Mouse (Mus musculus) Patski (cell line): ENCODE measurements at regions not wholly inside any gene's neighbourhood (a gene's known extent, or its start where the extent isn't known, plus 50 kb on each side); places are given as distances from the start of the nearest gene placed in this dataset.

Source experiments
- ATAC-seq: fragments of 100-300 bp; one replicate; pipeline ENCODE4 v1.8.0; 2021
- CTCF ChIA-PET: fragments of 350-600 bp; sonication (Branson Sonifier 250); formaldehyde crosslinking; loops from one replicate; lab custom pipeline; 2022; ENCODE audit warnings: inconsistent platforms; lab: Charles Lee
- POLR2A ChIA-PET: fragments of 350-600 bp; sonication (Branson Sonifier 250); formaldehyde crosslinking; loops from one replicate; lab custom pipeline; 2022; ENCODE audit warnings: antibody characterized with exemption, inconsistent platforms; lab: Charles Lee
- DNase-seq: peaks from one replicate; pipeline ENCODE4 v3.0.0-alpha.2; 2011; ENCODE audit warnings: low read depth, low spot score
- H3K27me3 ChIP-seq: fragments of 371-371 bp; one replicate; pipeline ENCODE4 v1.5.1; 2021
- CTCF ChIP-seq: fragments of 100-300 bp; IDR thresholded peaks from one replicate; pipeline ENCODE4 v1.5.1; 2021
- in situ Hi-C: fragments of 300-500 bp; cut with MboI; formaldehyde crosslinking; loops from 3 replicates; pipeline ENCODE4 v1.11.1; 2018; ENCODE audit warnings: low pct_unique_long_range_greater_than_20kb, mixed read lengths

DNA sequence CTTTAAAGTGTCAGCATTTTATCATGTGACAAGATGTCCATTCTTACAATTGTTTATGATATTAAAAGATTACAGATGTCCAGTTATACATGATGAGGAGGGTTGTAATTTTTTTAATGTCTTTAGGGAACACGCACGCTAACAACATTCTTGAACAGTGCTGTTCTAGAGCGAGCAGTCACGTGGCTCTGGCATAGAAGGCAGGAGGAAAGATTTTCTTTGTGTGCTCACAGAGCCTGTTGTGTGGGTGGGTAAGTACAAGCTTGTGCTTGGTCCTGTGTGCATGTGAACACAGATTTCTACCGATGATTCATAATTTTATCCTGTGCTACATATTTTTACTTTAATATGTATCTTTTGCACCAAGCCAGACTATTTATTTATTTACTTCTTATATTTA, 169.1 kb upstream of the Rreb1 start:
- CTCF ChIA-PET = no interaction called here
- POLR2A ChIA-PET = no interaction called here
- no peak for ATAC-seq

DNA sequence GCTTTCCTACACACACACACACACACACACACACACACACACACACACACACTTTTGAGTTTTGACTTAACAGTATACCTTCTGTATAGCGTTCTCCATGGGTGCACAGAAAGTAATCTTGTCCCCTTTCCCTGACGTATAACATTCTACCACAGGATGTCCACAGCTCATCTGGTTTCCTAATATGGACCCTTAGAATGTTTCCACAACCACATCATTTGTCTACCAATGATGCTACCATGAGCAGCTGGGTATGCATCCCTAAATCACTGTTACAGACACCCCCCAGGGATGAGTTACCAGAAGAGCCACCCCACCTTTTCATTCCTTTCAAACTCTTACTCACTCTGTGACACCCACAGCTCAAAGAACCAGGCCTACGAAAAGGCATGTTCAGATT, 166.8 kb upstream of the Rreb1 start:
- no peak for TF ChIP-seq CTCF
- ATAC-seq = no peak
- DNase-seq = no peak
- ChIA-PET POLR2A (no interaction called here), CTCF (no interaction called here)
- H3K27me3 ChIP-seq = no peaks in the 10 kb centered on the region
- in situ Hi-C loops = no loop called here

More for the DNA sequence above, 169.1 kb upstream of the Rreb1 start:
- no peak for DNase-seq
- TF ChIP-seq CTCF = no peak
- in situ Hi-C loops = no loop called here
- no peaks in the 10 kb centered on the region for H3K27me3 ChIP-seq

DNA sequence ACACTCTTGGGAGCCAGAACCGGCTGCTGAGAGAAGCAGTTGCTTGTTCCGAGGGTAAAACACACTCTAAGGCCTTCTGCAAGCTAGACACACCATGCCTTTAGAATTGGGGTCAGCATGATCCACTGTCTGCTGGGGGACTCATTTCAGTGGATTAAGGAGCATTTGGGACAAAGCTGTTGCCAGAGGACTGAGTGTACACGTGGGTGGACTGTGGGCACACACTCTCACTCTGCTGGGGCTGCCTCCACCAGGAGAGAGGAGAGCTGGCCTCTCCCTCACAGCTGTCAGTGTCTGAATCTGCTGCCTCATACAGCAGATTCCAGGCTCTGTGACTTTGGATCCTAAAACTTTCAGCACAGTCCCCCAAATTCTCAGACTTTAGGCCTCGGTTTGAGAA, 161.2 kb upstream of the Rreb1 start:
- no peak for TF ChIP-seq CTCF
- H3K27me3 ChIP-seq = no peaks in the 10 kb centered on the region
- DNase-seq = no peak
- ChIA-PET POLR2A (no interaction called here), CTCF (no interaction called here)
- in situ Hi-C loops = no loop called here
- no peak for ATAC-seq

DNA sequence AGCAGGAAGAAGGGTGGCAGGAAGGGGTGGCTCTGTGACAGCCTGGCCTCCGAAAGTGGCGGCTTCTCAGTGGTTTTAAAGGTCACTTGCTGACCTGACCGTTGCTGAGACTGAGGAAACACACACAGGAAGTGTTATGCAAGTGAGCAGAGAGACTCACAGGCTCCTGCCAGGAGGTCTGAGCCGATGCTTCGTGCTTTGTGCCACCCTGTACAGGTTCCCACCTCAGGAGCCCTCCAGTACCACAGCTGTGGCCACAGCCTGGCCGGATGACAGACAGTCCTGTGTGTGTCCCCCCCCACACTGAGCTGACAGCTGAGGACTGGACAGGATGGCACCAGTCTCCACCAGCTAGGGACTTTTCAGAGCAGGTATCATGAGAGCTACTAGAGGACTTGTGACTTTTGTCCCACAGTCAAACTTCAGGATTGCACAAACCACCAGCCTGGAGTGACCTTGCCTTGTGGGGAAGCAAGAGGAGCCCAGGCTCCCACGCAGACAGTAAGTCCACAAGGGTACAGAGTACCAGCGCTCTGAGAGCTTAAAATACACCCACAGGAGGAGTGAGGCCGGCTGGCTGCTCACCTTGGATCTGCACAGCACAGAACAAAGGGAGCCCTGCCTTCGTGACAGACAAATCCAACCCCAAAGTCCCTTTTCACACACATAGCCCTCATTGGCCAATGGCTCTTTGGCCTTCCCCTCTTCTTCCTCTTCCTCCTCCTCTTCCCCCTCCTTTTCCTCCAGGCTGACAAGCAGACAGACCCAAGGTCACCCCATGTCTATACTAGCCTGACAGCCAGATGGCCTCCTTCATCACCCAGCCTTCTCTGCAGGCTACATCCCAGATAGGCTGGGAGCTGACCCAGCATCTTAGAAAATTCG, 158.1 kb upstream of the Rreb1 start:
- CTCF ChIA-PET = no interaction called here
- in situ Hi-C loops = no loop called here
- DNase-seq (no peak), ATAC-seq (no peak)
- no peak for TF ChIP-seq CTCF
- H3K27me3 ChIP-seq = no peaks in the 10 kb centered on the region
- POLR2A ChIA-PET = no interaction called here

DNA sequence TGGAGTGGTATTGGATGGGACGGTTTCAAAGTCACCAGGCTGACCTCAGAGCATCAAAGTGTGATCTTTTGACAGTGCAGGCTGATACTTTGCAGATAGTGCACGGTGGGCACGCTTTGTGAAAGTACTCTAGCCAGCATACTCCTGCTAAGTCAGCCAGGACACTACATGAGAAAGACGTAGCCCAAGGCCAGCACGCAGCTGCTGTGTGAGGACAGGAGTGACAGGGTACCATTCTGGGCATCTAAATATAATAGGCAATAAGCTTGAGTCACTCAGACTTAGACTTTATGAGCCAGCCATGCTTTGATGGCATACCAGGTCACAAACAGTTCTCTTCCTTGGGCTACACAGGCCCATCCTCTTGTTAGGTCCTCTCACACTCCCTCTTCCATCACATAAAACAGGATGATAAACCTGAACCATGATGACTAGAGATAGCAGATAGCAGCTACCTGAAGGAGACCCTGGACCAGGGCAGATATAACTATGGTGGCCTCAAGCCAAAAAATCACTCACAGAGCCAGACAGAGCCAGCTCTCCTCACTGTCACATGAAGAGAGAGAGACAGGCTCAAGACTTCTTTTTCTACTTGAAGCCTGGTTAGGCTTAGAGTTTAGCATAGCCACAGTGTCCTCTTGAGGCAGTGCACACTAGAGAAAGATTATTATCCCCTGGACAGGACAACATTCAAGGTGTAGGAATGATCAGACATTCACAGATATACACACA, 156.7 kb upstream of the Rreb1 start:
- no peaks in the 10 kb centered on the region for H3K27me3 ChIP-seq
- ChIA-PET POLR2A (no interaction called here), CTCF (interaction anchor here (1.0 kb wide), 1 partner anchor 68 kb away, joined by 3 read pairs; no protein-coding TSS in a partner anchor)
- ATAC-seq = no peak
- DNase-seq = no peak
- in situ Hi-C loops = no loop called here
- no peak for TF ChIP-seq CTCF

DNA sequence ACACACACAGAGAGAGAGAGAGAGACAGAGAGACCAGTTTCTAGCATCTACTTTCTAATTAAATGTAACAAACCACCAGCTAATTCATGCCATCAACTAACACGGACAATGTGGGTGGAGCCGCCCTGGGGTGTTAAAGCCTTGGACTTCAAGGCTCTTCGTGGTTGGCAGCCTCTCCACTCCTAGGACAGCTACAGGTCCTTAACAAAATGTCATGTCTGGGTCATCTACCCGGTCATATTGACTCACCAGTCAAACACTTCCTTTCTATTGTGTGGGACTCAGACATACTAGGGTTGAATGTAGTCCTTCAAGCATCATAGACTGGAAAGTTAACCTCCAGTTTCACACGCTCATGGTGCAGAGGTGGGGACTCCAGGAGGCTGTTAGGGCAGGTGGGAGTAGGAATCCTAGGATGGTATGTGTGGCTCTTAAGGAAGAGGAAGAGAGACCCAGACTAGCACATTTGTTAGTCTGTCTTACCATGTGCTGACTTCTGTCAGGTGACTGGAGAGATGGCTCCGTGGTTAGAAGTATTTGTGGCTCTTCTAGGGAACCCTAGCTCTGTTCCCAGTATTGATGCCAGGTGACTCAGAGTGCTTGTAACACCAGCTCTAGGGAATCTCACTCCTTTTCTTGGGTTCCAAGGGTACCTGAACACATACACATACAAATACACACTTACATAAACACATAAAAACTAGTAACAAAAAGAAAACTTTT, 155.7 kb upstream of the Rreb1 start:
- CTCF ChIA-PET = no interaction called here
- DNase-seq = peak; percentile 20
- POLR2A ChIA-PET = interaction anchor here (0.5 kb wide), 1 partner anchor 22 kb away, joined by 4 read pairs; no protein-coding TSS in a partner anchor

DNA sequence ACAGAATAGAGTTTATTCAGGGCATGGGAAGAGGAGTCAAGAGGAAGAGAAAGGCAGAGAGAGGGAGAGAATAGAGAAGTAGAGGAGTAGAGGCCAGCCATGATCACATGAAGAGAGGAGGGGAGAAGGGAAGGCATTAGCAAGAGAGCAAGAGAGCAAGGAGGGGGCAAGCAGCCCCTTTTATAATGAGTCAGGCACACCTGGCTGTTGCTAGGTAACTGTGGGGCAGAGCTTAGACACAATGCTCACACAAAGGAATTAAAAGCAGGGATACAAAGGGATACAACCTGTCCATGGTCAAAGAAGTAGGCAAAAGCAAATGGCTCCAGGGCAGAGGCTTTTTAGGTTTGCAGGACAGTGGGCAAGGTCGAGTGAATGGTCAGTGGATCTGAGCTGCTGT, 153.5 kb upstream of the Rreb1 start:
- POLR2A ChIA-PET = no interaction called here
- DNase-seq = no peak
- in situ Hi-C loops = no loop called here
- CTCF ChIA-PET = no interaction called here
- H3K27me3 ChIP-seq = no peaks in the 10 kb centered on the region
- ATAC-seq = no peak
- no peak for TF ChIP-seq CTCF

More for the DNA sequence above, 155.7 kb upstream of the Rreb1 start:
- no peak for ATAC-seq
- in situ Hi-C loops = no loop called here
- H3K27me3 ChIP-seq = no peaks in the 10 kb centered on the region
- no peak for TF ChIP-seq CTCF

DNA sequence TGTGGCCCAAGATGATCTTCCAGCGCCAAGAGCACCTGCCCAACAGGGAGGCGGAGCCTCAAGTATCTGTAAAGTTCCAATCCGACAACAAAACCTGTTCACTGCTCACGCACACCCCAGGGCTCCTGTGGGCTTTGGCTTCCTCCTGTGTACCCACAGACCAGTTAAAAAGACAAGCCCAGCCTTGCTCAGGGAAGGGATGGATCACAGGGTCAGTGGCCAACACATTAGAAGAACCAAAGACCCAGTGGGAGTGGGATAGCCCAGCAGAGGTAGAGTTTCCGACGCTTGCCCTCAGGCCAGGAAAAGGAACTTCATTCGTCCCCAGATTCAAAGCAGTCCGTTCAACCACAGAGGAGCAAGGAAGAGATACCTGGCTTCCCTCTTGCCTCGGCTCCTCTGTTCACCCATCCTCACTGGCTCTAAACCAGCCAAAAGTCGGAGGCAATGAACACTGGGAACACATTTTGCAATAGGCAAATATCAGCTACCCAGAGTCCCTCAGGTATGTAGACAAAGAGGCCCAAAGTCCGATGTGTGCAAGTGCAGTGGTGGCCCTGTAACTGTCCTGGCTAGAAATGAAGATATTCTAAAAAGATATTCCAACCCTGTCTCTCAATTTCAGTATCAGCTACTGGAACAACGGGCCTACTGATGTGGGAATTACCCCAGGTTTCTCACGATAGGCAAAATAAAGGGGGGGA, 152.5 kb upstream of the Rreb1 start:
- H3K27me3 ChIP-seq = no peaks in the 10 kb centered on the region
- ChIA-PET POLR2A (no interaction called here), CTCF (no interaction called here)
- no peak for ATAC-seq
- in situ Hi-C loops = no loop called here
- DNase-seq = no peak
- TF ChIP-seq CTCF = no peak

DNA sequence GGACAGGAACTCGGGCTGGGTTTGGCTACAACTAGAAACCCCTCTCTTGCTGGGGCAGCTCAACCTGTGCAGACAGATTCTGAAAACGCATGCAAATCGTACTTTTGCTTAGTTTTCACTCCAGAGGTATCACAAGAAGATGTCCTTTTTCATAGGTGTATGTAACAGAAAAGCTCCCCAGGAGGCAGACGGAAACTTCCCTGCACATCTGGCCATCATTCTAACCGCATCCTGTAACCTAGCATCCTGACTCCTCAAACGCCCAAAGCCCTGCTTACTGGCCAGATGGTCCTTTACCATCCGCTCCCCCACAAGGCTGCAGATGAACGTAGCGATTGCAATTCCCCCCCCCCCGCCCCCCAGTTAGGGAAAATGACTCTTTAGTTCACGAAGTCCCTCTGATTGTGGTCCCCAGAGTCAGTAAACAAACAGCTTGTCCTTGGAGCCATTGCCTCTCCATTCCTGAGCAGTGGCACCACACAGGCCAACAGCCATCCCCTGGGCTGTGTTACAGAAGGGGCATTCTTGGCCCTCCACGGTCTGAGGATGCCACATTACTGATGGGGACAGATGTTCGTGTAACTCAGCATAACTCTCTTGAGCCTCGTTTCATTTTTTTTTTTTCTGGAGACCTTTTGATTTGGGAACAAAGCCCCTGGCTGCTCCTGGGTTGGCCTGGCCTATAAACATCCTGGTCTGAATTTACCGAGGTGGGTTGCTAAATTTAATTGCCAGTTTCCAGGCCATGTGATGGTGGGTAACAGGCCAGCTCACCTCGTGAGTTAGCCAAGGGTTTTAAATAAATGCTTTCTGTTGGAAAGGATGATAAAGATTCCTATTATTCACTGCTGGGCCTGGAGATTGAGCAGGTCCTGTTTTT, 149.6 kb upstream of the Rreb1 start:
- ATAC-seq = no peak
- ChIA-PET POLR2A (no interaction called here), CTCF (no interaction called here)
- DNase-seq = no peak
- TF ChIP-seq CTCF = no peak
- in situ Hi-C loops = no loop called here
- H3K27me3 ChIP-seq = no peaks in the 10 kb centered on the region
